Mouse (Mus musculus) mesoderm, embryonic 11.5 days (tissue): ENCODE measurements around the gene Lamtor2.
A peak's percentile ranks its signal among the peaks of the same experiment; 100 is the strongest.

Source experiments
- DNase-seq: peaks from one replicate; pipeline ENCODE4 v3.0.0-alpha.2; 2012; ENCODE audit warnings: low read depth, low spot score

Lamtor2 gene

GRCm38 (mm10) chr3:88543174-88543573 lies 9.7 kb downstream of the Lamtor2 start:
- DNase-seq, result no peak

GRCm38 (mm10) chr3:88542486-88542885 lies 10.4 kb downstream of the Lamtor2 start:
- DNase-seq, result no peak

- no peak for DNase-seq
Measured at GRCm38 (mm10) chr3:88541622-88542401, 11.1 kb downstream of the Lamtor2 start.

GRCm38 (mm10) chr3:88540085-88540484 lies 12.8 kb downstream of the Lamtor2 start:
- no peak for DNase-seq

- DNase-seq, result no peak
Measured at GRCm38 (mm10) chr3:88539397-88539796, 13.5 kb downstream of the Lamtor2 start.

- DNase-seq, result no peak
Measured at GRCm38 (mm10) chr3:88538271-88539145, 14.4 kb downstream of the Lamtor2 start.

GRCm38 (mm10) chr3:88537146-88537545 lies 15.7 kb downstream of the Lamtor2 start:
- DNase-seq, result no peak

- peak; percentile 81 for DNase-seq
Measured at GRCm38 (mm10) chr3:88536103-88536930, 16.6 kb downstream of the Lamtor2 start.

GRCm38 (mm10) chr3:88535527-88535926 lies 17.3 kb downstream of the Lamtor2 start:
- DNase-seq, result no peak

- no peak for DNase-seq
Measured at GRCm38 (mm10) chr3:88535005-88535404, 17.9 kb downstream of the Lamtor2 start.

- DNase-seq, result no peak
Measured at GRCm38 (mm10) chr3:88533706-88534105, 19.2 kb downstream of the Lamtor2 start.

- DNase-seq, result peak; percentile 87
Measured at GRCm38 (mm10) chr3:88532689-88533511, 20.0 kb downstream of the Lamtor2 start.

GRCm38 (mm10) chr3:88532299-88532674 lies 20.6 kb downstream of the Lamtor2 start, which contains the start of gene Mex3a:
Mex3a (plus strand) TSS chr3:88532395.
- no peak for DNase-seq

GRCm38 (mm10) chr3:88531348-88532298 lies 21.3 kb downstream of the Lamtor2 start:
- DNase-seq, result peak; percentile 94

GRCm38 (mm10) chr3:88530082-88530864 lies 22.6 kb downstream of the Lamtor2 start:
- no peak for DNase-seq

- no peak for DNase-seq
Measured at GRCm38 (mm10) chr3:88529204-88530000, 23.5 kb downstream of the Lamtor2 start.

GRCm38 (mm10) chr3:88528646-88529045 lies 24.2 kb downstream of the Lamtor2 start:
- no peak for DNase-seq

GRCm38 (mm10) chr3:88527565-88527964 lies 25.3 kb downstream of the Lamtor2 start:
- no peak for DNase-seq
